Mouse (Mus musculus) CH12.LX (cell line): ENCODE data around the gene Zfp931.
"Not testable (repeated sequence)": the region's sequence is repeated elsewhere in the genome, so short reads cannot be mapped to it uniquely, and the experiment has no call there.

Experiments used
- BHLHE40 ChIP-seq: IDR thresholded peaks from 2 replicates; pipeline ENCODE4 v1.6.1; 2011; ENCODE audit warnings: mild to moderate bottlenecking, low read depth, low read length, improper control_type of control experiment
- CTCF ChIP-seq, 2 experiments: IDR thresholded peaks in 1 of 2; conservative IDR thresholded peaks in 1 of 2; 2 replicates each; pipeline ENCODE4 v1.5.1; 2011 to 2012; ENCODE audit warnings: low read depth in 2 of 2, low read length in 2 of 2, improper control_type of control experiment in 1 of 2, inconsistent platforms in 1 of 2, mild to moderate bottlenecking in 1 of 2, moderate library complexity in 1 of 2
- MAFK ChIP-seq: IDR thresholded peaks from 2 replicates; pipeline ENCODE4 v1.6.1; 2011; ENCODE audit warnings: low read length, improper control_type of control experiment; ENCODE audit not compliant: insufficient replicate concordance
- NRF1 ChIP-seq: IDR thresholded peaks from 2 replicates; pipeline ENCODE4 v1.6.1; 2014; ENCODE audit warnings: low read depth, mild to moderate bottlenecking, inconsistent platforms, low read length, improper control_type of control experiment, moderate library complexity
- PAX5 ChIP-seq: IDR thresholded peaks from 2 replicates; pipeline ENCODE4 v1.6.1; 2012; ENCODE audit warnings: low read length, inconsistent platforms, mixed read lengths
- ZC3H11A ChIP-seq: IDR thresholded peaks from 2 replicates; pipeline ENCODE4 v1.6.1; 2012; ENCODE audit warnings: low read depth, mild to moderate bottlenecking, inconsistent platforms, low read length, improper control_type of control experiment

- TF ChIP-seq BHLHE40; CTCF (conservative IDR thresholded peaks at IDR 0.05 in 1 of 2, IDR thresholded peaks at IDR 0.05 in 1 of 2; ENCODE audit: low read depth in 2 of 2, low read length in 2 of 2); MAFK; PAX5; NRF1; ZC3H11A: not testable (repeated sequence)
Measured at GRCm38 (mm10) chr2:178078166-178078717, at the start of gene Zfp931.
